Mouse (Mus musculus) G1E (cell line): ENCODE measurements around the gene Sirpa. TPM values are rescaled to one million over a fixed set of nuclear protein-coding genes. Genes with fewer than 3 reads are reported as not detected.
A peak's percentile ranks its signal among the peaks of the same experiment; 100 is the strongest.

Experiments
- ATAC-seq: 2 replicates; pipeline ENCODE4 v1.8.0; 2016; ENCODE audit warnings: mild to moderate bottlenecking; ENCODE audit not compliant: insufficient number of reproducible peaks, poor library complexity, low FRiP score, severe bottlenecking; ENCODE audit errors: extremely low read depth
- DNase-seq: peaks from one replicate; pipeline ENCODE4 v3.0.0; 2012; ENCODE audit warnings: low spot score
- H3K27me3 ChIP-seq: 2 replicates; pipeline ENCODE4 v1.6.1; 2012; ENCODE audit warnings: mild to moderate bottlenecking, low read length, inconsistent platforms; ENCODE audit not compliant: insufficient read depth
- H3K36me3 ChIP-seq: replicated peaks from 2 replicates; pipeline ENCODE3; 2012; ENCODE audit warnings: mild to moderate bottlenecking, inconsistent platforms
- H3K4me1 ChIP-seq: 2 replicates; pipeline ENCODE4 v1.6.1; 2012; ENCODE audit warnings: low read depth, low read length, inconsistent platforms, mixed read lengths; ENCODE audit not compliant: insufficient read depth
- H3K4me3 ChIP-seq: 2 replicates; pipeline ENCODE4 v1.5.1; 2012; ENCODE audit warnings: low read depth, mild to moderate bottlenecking, inconsistent platforms, low read length, moderate library complexity, mixed read lengths
- H3K9me3 ChIP-seq: replicated peaks from 2 replicates; pipeline ENCODE4 v1.6.1; 2012; ENCODE audit warnings: inconsistent platforms
- CTCF ChIP-seq: IDR thresholded peaks from 2 replicates; pipeline ENCODE4 v1.5.1; 2012; ENCODE audit warnings: low read depth, low read length, inconsistent platforms, mixed read lengths
- GATA1 ChIP-seq: IDR thresholded peaks from 2 replicates; pipeline ENCODE4 v1.6.1; 2012; ENCODE audit warnings: borderline replicate concordance, low read length, inconsistent platforms, mixed read lengths
- GATA2 ChIP-seq: IDR thresholded peaks from 2 replicates; pipeline ENCODE4 v1.6.1; 2012; ENCODE audit warnings: low read depth, low read length, inconsistent platforms, borderline replicate concordance
- POLR2AphosphoS5 ChIP-seq: IDR thresholded peaks from 2 replicates; pipeline ENCODE4 v1.6.1; 2012; ENCODE audit warnings: low read depth, low read length, inconsistent platforms; ENCODE audit not compliant: insufficient replicate concordance
- TAL1 ChIP-seq: conservative IDR thresholded peaks from 2 replicates; pipeline ENCODE4 v1.6.1; 2012; ENCODE audit warnings: low read depth, low read length, inconsistent platforms, mixed read lengths
- polyA plus RNA-seq: library from polyadenylated mRNA; stranded (reverse); fragments of >175 nt; gene quantifications from 2 replicates; pipeline ENCODE4 v1.2.3, GENCODE M21; 2012
- total RNA-seq, 2 experiments: library from RNA; stranded (forward) in 1 of 2; stranded (reverse) in 1 of 2; fragments of 200-1000 nt in 1 of 2; fragments of >200 nt in 1 of 2; fragmentation: Nextera tagmentation in 1 of 2; gene quantifications; 2 replicates each; pipeline ENCODE4 v1.2.3; 2014 to 2017

Gene Sirpa
- total and polyA plus RNA-seq, 3 experiments: 1.2 TPM; not detected in 2

GRCm38 (mm10) chr2:129601059-129601650, 8.5 kb downstream of the Sirpa start:
- Histone ChIP-seq H3K36me3 (no peaks in the 10 kb centered on the region), H3K4me1 (no peaks in the 10 kb centered on the region)
- no peak for ATAC-seq

DNA sequence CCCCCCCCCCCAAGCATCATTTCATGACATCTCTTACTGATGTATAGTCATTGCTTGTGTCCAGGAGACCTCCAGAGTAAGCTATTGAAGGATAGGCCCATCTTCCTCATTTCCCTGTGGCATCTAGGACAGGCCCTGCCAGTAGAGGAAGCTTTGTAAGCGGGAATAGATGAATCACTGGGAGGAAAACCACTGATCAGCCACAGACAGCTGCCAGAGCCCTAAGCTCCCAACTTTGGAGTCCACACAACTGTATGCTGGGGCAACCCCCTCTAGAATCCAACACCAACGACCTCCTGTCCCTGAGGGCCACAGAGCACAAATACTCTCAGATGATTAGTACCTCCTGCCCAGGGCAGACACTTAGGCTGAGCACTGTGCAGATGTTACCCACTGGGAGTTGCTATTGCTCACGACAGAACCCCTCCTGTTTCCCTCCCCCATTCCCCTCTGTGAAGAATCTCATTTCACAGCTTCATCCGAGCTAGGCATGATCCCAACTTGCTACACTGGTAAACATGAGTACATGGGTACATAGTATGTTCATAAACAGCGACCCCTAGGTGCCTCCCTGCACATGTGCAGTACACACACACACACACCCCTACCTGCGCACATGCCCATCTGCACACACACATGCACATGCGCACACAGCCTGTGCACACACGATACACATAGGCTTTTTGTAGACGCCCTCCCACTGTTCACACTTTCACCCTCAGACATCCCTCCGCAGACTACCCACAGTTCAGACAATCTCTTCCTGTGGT, 9.4 kb downstream of the Sirpa start:
- DNase-seq: no peak
- H3K9me3 ChIP-seq: no peaks in the 10 kb centered on the region
- no peaks in the 10 kb centered on the region for H3K4me1 ChIP-seq
- ATAC-seq: no peak
- no peaks in the 10 kb centered on the region; the same call in none of the 2 replicates for H3K27me3 ChIP-seq
- TF ChIP-seq TAL1: no peak
- TF ChIP-seq GATA2: no peak
- TF ChIP-seq POLR2AphosphoS5: no peak
- TF ChIP-seq CTCF: no peak
- TF ChIP-seq GATA1: no peak
- H3K36me3 ChIP-seq: no peaks in the 10 kb centered on the region
- no peak overlapping the region; the same call in 1 of the 2 replicates for H3K4me3 ChIP-seq

More at GRCm38 (mm10) chr2:129601059-129601650, 8.5 kb downstream of the Sirpa start:
- Histone ChIP-seq H3K27me3 (no peaks in the 10 kb centered on the region; the same call in none of the 2 replicates), H3K9me3 (no peaks in the 10 kb centered on the region), H3K4me3 (no peak overlapping the region)
- no peak for DNase-seq
- TF ChIP-seq POLR2AphosphoS5 (no peak), CTCF (no peak), GATA2 (no peak), GATA1 (no peak), TAL1 (no peak)

- Histone ChIP-seq H3K4me1 (no peaks in the 10 kb centered on the region), H3K4me3 (no peak overlapping the region), H3K27me3 (peaks cover 2% of the 10 kb centered on the region), H3K36me3 (no peaks in the 10 kb centered on the region), H3K9me3 (no peaks in the 10 kb centered on the region)
- no peak for TF ChIP-seq TAL1
- no peak for TF ChIP-seq GATA2
- no peak for ATAC-seq
- DNase-seq: no peak
Measured at GRCm38 (mm10) chr2:129602856-129603255, 10.2 kb downstream of the Sirpa start.

GRCm38 (mm10) chr2:129603536-129603935, 10.9 kb downstream of the Sirpa start:
- Histone ChIP-seq H3K9me3 (no peaks in the 10 kb centered on the region), H3K36me3 (no peaks in the 10 kb centered on the region), H3K27me3 (peaks cover 2% of the 10 kb centered on the region), H3K4me3 (no peak overlapping the region), H3K4me1 (no peaks in the 10 kb centered on the region)
- DNase-seq (no peak), ATAC-seq (no peak)
- TF ChIP-seq CTCF (no peak), GATA2 (0 out of 2 replicates have a peak, but pooled peaks have one; percentile 15)

GRCm38 (mm10) chr2:129604032-129604431, 11.4 kb downstream of the Sirpa start:
- H3K4me3 ChIP-seq: no peak overlapping the region
- no peaks in the 10 kb centered on the region for H3K36me3 ChIP-seq
- no peak for ATAC-seq
- no peaks in the 10 kb centered on the region for H3K9me3 ChIP-seq
- DNase-seq: no peak
- H3K27me3 ChIP-seq: peaks cover 2% of the 10 kb centered on the region
- no peaks in the 10 kb centered on the region for H3K4me1 ChIP-seq
- TF ChIP-seq GATA1: no peak
- TF ChIP-seq GATA2: no peak
- no peak for TF ChIP-seq CTCF
- TF ChIP-seq POLR2AphosphoS5: no peak
- TF ChIP-seq TAL1: no peak

DNA sequence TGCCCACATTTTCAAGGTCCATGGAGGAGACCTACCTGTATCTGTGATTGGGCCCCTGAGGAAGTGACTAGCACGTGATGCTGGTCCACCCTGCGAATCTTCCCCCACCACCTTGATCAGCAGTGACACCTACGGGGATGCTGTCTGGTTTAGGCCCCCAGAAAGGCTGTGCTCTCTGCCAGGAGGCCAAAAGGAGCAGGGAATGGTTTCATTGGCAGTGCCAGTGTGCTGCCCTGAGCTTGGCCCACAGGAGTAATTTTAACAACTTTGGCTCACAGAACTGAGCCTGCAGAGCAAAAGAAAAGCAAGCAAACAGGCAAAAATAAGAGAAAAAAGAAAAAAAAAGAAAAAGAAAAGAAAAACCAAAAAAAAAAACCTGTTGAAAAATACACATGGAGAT, 13.2 kb downstream of the Sirpa start:
- Histone ChIP-seq H3K4me3 (no peak overlapping the region), H3K9me3 (no peaks in the 10 kb centered on the region), H3K27me3 (peaks cover 2% of the 10 kb centered on the region), H3K4me1 (no peaks in the 10 kb centered on the region), H3K36me3 (no peaks in the 10 kb centered on the region)
- ATAC-seq: no peak
- no peak for DNase-seq
- TF ChIP-seq TAL1: no peak
- TF ChIP-seq GATA1: no peak
- no peak for TF ChIP-seq CTCF
- no peak for TF ChIP-seq GATA2
- TF ChIP-seq POLR2AphosphoS5: no peak
